Mouse (Mus musculus): ENCODE measurements around the gene Prtg. TPM values are rescaled to one million over a fixed set of nuclear protein-coding genes. Genes with fewer than 3 reads are reported as not detected.
A peak's percentile ranks its signal among the peaks of the same experiment; 100 is the strongest.

Gene Prtg
- polyA plus RNA-seq, 1 experiment from 2014 or later: 2.1 TPM

DNA sequence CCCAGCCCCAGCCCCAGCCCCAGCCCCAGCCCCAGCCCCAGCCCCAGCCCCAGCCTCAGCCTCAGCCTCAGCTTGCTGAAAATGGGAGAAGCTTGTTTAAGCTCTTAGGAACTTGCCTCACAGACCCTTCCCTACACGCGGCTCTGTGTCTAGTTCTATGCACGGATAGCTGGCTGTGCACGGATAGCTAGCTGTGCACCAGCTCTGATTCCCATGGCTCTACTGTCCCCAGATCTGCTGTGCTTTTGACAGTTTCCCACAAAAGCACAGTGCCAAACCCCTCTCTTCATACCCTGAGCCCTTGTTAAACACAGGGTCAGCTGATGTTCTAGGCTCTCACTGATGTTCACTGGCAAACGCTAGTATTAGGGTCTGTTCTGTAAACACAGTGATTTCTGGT lies 86.1 kb downstream of the Prtg start:
- ATAC-seq (no peak), DNase-seq (ENCODE audit: low read depth, low spot score) (no peak)
- no peaks in the 10 kb centered on the region for H3K27me3 ChIP-seq
- ChIA-PET CTCF (interaction anchor here (1.3 kb wide), 2 partner anchors 30 to 126 kb away, joined by 3 to 4 read pairs; no protein-coding TSS in a partner anchor), POLR2A (interaction anchor here (1.2 kb wide), 1 partner anchor 12 kb away, joined by 3 read pairs; no protein-coding TSS in a partner anchor)
- in situ Hi-C loops (cut with MboI; ENCODE audit: low pct_unique_long_range_greater_than_20kb): no loop called here
- TF ChIP-seq CTCF (IDR thresholded peaks at IDR 0.05): no peak

DNA sequence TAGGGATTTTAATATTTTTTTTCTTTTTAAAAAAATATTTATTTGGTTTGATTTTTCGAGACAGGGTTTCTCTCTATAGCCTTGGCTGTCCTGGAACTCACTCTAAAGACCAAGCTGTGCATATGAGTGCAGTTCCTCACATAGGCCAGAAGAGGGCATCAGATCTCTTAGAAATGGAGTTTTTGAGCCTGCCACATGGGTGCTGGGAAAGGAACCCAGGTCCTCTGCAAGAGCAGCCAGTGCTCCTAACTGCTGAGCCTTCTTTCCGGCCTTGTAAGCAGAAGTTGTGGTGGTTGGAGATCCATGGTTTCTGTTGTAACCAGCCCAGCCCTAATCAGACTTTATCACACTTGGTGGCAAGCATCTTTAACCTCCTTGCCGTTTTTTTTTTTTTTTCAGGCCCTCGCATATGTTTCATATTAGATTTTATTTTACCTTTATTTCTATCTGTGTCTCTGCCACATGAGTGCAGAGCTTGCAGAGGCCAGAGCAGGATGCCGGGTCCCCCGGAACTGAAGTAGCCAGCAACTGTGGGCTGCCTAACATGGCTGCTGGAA lies 88.2 kb downstream of the Prtg start:
- in situ Hi-C loops (cut with MboI; ENCODE audit: low pct_unique_long_range_greater_than_20kb): no loop called here
- ATAC-seq: no peak
- no peaks in the 10 kb centered on the region for H3K27me3 ChIP-seq
- ChIA-PET CTCF (interaction anchor here (0.8 to 0.9 kb wide), 2 partner anchors 11 to 13 kb away, joined by 3 read pairs; no protein-coding TSS in a partner anchor), POLR2A (no interaction called here)
- peak; percentile 53 for TF ChIP-seq CTCF (IDR thresholded peaks at IDR 0.05)
- no peak for DNase-seq (ENCODE audit: low read depth, low spot score)

DNA sequence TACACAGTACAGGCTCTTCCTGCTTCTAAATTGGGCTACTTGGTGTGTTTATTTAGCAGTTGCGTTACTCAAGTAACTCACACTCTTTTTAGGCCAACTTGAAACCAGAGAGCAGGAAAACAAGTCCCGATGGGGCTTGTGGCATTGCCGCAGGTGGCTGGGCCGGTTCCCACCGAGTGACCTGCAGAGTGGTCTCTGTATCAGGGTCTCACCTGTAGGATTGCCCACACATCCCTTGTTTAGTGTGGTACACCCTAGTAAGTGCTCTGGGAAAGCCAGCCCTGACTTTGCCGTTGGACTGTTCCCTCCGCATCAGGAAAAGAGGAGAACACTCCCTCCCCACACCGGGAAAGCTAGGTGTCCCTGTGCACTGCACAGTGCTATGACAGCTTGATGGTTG lies 95.4 kb downstream of the Prtg start:
- POLR2A ChIA-PET: interaction anchor here (0.7 kb wide), 1 partner anchor 171 kb away, joined by 3 read pairs; no protein-coding TSS in a partner anchor
- no peaks in the 10 kb centered on the region for H3K27me3 ChIP-seq
- no peak for DNase-seq (ENCODE audit: low read depth, low spot score)
- no peak for ATAC-seq
- TF ChIP-seq CTCF (IDR thresholded peaks at IDR 0.05): no peak
- in situ Hi-C loops (cut with MboI; ENCODE audit: low pct_unique_long_range_greater_than_20kb): no loop called here
- CTCF ChIA-PET: no interaction called here

DNA sequence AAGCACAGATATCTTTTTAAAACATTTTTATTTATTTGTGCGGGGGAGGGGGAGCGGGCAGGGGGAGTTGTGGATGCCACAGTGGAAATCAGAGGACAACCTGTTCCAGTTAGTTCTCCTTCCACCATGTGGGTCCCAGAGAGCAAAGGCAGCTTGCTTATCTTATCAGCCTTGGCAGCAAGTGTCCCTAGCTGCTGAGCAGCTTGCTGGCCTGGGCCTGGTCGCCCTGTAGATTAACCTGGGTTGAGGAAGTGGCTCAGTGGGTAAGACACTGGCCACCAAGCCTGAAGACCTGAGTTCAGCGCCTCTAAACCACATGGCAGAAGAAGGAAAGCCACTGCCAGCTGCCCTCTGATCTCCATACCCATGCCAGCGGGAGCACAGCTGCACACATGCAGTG lies 95.9 kb downstream of the Prtg start:
- H3K27me3 ChIP-seq: no peaks in the 10 kb centered on the region
- TF ChIP-seq CTCF (IDR thresholded peaks at IDR 0.05): no peak
- DNase-seq (ENCODE audit: low read depth, low spot score): no peak
- no peak for ATAC-seq
- in situ Hi-C loops (cut with MboI; ENCODE audit: low pct_unique_long_range_greater_than_20kb): no loop called here
- ChIA-PET CTCF (no interaction called here), POLR2A (no interaction called here)

- in situ Hi-C loops (cut with MboI; ENCODE audit: low pct_unique_long_range_greater_than_20kb): no loop called here
- TF ChIP-seq CTCF (IDR thresholded peaks at IDR 0.05): no peak
- CTCF ChIA-PET: no interaction called here
- DNase-seq (ENCODE audit: low read depth, low spot score) (no peak), ATAC-seq (no peak)
- POLR2A ChIA-PET: no interaction called here
- H3K27me3 ChIP-seq: no peaks in the 10 kb centered on the region
Measured at GRCm38 (mm10) chr9:72906693-72907103, 100.0 kb downstream of the Prtg start.

DNA sequence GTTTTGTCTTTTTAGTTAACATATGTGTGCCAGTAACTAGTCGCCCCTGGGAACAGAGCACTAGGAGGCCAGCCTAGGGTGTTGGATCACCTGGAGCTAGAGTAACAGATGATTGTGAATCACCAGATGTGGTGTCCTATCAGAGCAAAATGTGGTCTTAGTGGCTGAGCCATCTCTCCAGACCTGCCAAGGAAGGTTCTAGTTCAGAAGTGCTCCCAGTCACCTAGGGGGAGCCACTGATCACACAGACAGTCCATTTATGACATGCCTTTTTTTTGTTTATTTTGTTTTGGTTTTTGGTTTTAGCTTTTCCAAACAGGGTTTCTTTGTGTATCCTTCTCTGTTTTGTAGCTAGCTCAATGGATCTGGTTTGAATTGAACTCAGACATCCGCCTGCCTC lies 104.7 kb downstream of the Prtg start:
- CTCF ChIA-PET: interaction anchor here (1.0 kb wide), 1 partner anchor 44 kb away, joined by 4 read pairs; no protein-coding TSS in a partner anchor
- in situ Hi-C loops (cut with MboI; ENCODE audit: low pct_unique_long_range_greater_than_20kb): no loop called here
- DNase-seq (ENCODE audit: low read depth, low spot score) (no peak), ATAC-seq (no peak)
- no peak for TF ChIP-seq CTCF (IDR thresholded peaks at IDR 0.05)
- POLR2A ChIA-PET: no interaction called here
- H3K27me3 ChIP-seq: no peaks in the 10 kb centered on the region

- ChIA-PET POLR2A (interaction anchor here (0.6 kb wide), 1 partner anchor 90 kb away, joined by 3 read pairs; no protein-coding TSS in a partner anchor), CTCF (interaction anchor here (0.8 to 0.9 kb wide), 2 partner anchors 43 to 45 kb away, joined by 3 to 4 read pairs; partner anchors contain the start of genes Dyx1c1 and Gm44503)
- in situ Hi-C loops (cut with MboI; ENCODE audit: low pct_unique_long_range_greater_than_20kb): no loop called here
- H3K27me3 ChIP-seq: no peaks in the 10 kb centered on the region
- no peak for ATAC-seq
- no peak for DNase-seq (ENCODE audit: low read depth, low spot score)
- TF ChIP-seq CTCF (IDR thresholded peaks at IDR 0.05): no peak
Measured at GRCm38 (mm10) chr9:72913551-72913950, 106.9 kb downstream of the Prtg start.

GRCm38 (mm10) chr9:72915728-72916127 lies 109.1 kb downstream of the Prtg start:
- ATAC-seq (no peak), DNase-seq (ENCODE audit: low read depth, low spot score) (no peak)
- TF ChIP-seq CTCF (IDR thresholded peaks at IDR 0.05): no peak
- CTCF ChIA-PET: no interaction called here
- H3K27me3 ChIP-seq: no peaks in the 10 kb centered on the region
- POLR2A ChIA-PET: interaction anchor here (0.6 kb wide), 1 partner anchor 11 kb away, joined by 8 read pairs; no protein-coding TSS in a partner anchor
- in situ Hi-C loops (cut with MboI; ENCODE audit: low pct_unique_long_range_greater_than_20kb): no loop called here

DNA sequence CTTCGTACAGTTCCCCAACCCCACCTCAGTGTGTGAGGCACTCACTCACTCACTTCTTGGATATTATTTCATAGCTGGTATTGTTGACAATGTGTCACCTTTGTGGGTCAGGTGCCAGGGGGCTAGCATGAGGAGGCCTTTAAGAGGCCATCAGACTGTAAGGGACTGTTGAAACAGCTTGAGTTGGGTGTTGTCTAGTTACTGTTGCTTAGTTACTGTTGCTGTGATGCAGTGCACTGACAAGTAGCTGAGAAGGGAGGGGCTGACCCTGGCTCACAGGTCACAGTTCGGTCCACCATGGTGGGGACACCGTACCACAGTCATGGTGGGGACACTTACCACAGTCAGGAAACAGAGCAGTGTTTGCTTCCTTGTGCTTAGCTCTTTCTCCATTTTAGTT lies 116.4 kb downstream of the Prtg start:
- TF ChIP-seq CTCF (IDR thresholded peaks at IDR 0.05): no peak
- DNase-seq (ENCODE audit: low read depth, low spot score) (no peak), ATAC-seq (no peak)
- POLR2A ChIA-PET: no interaction called here
- CTCF ChIA-PET: interaction anchor here (0.8 kb wide), 1 partner anchor 30 kb away, joined by 4 read pairs; no protein-coding TSS in a partner anchor
- in situ Hi-C loops (cut with MboI; ENCODE audit: low pct_unique_long_range_greater_than_20kb): no loop called here
- H3K27me3 ChIP-seq: no peaks in the 10 kb centered on the region

GRCm38 (mm10) chr9:72925021-72925934 lies 118.6 kb downstream of the Prtg start, which contains the start of gene Pygo1:
Pygo1 (plus strand) TSS chr9:72925645.
- no peaks in the 10 kb centered on the region for H3K27me3 ChIP-seq
- CTCF ChIA-PET: interaction anchor here (1.8 kb wide), 1 partner anchor 12 kb away, joined by 4 read pairs; no protein-coding TSS in a partner anchor
- DNase-seq (ENCODE audit: low read depth, low spot score) (no peak), ATAC-seq (peak; percentile 55)
- POLR2A ChIA-PET: interaction anchor here (0.6 kb wide), 1 partner anchor 1016 kb away, joined by 3 read pairs; no protein-coding TSS in a partner anchor
- TF ChIP-seq CTCF (IDR thresholded peaks at IDR 0.05): no peak
- in situ Hi-C loops (cut with MboI; ENCODE audit: low pct_unique_long_range_greater_than_20kb): no loop called here

GRCm38 (mm10) chr9:72925935-72926258 lies 119.2 kb downstream of the Prtg start:
- POLR2A ChIA-PET: interaction anchor here (0.6 kb wide), 1 partner anchor 1017 kb away, joined by 3 read pairs; no protein-coding TSS in a partner anchor
- in situ Hi-C loops (cut with MboI; ENCODE audit: low pct_unique_long_range_greater_than_20kb): no loop called here
- DNase-seq (ENCODE audit: low read depth, low spot score) (no peak), ATAC-seq (no peak)
- TF ChIP-seq CTCF (IDR thresholded peaks at IDR 0.05): no peak
- CTCF ChIA-PET: interaction anchor here (1.8 kb wide), 1 partner anchor 11 kb away, joined by 4 read pairs; no protein-coding TSS in a partner anchor
- H3K27me3 ChIP-seq: no peaks in the 10 kb centered on the region

Data from Patski (cell line).